Mouse (Mus musculus) testis, adult 2 months (tissue): ENCODE data around the gene Fxyd7. TPM values are rescaled to one million over a fixed set of nuclear protein-coding genes. Genes with fewer than 3 reads are reported as not detected.

Experiments used
- H3K27ac ChIP-seq: fragments of 200-500 bp; 2 replicates; pipeline ENCODE4 v1.5.1; 2012; ENCODE audit warnings: low read depth, low read length; ENCODE audit not compliant: control insufficient read depth, insufficient read depth
- H3K27me3 ChIP-seq: fragments of 200-500 bp; 2 replicates; pipeline ENCODE4 v1.6.1; 2012; ENCODE audit warnings: mild to moderate bottlenecking, low read length, moderate library complexity; ENCODE audit not compliant: control insufficient read depth, insufficient read depth
- H3K36me3 ChIP-seq: fragments of 200-500 bp; 2 replicates; pipeline ENCODE4 v1.6.1; 2012; ENCODE audit warnings: mild to moderate bottlenecking, low read length; ENCODE audit not compliant: control insufficient read depth, insufficient read depth
- H3K4me1 ChIP-seq: fragments of 200-500 bp; 2 replicates; pipeline ENCODE4 v1.6.1; 2012; ENCODE audit warnings: low read length; ENCODE audit not compliant: control insufficient read depth, insufficient read depth
- H3K4me3 ChIP-seq: fragments of 200-500 bp; 2 replicates; pipeline ENCODE4 v1.5.1; 2012; ENCODE audit warnings: low read depth, mild to moderate bottlenecking, low read length, moderate library complexity, mixed read lengths; ENCODE audit not compliant: control insufficient read depth
- CTCF ChIP-seq: fragments of 200-500 bp; IDR thresholded peaks from 2 replicates; pipeline ENCODE4 v1.5.1; 2012; ENCODE audit warnings: low read depth, mild to moderate bottlenecking, inconsistent platforms, low read length, moderate library complexity; ENCODE audit not compliant: control insufficient read depth, insufficient read depth, insufficient replicate concordance
- POLR2A ChIP-seq: fragments of 200-500 bp; IDR thresholded peaks from 2 replicates; pipeline ENCODE4 v1.6.1; 2012; ENCODE audit warnings: low read depth, mild to moderate bottlenecking, inconsistent platforms, low read length, moderate library complexity; ENCODE audit not compliant: control insufficient read depth
- polyA plus RNA-seq: library from polyadenylated mRNA; depleted of rRNA; stranded (reverse); fragments of >200 nt; gene quantifications from 2 replicates; pipeline ENCODE4 v1.2.3, GENCODE M21; 2012

Gene Fxyd7
- polyA plus RNA-seq, 1 experiment = 1.6 TPM

- Histone ChIP-seq H3K27ac (no peak overlapping the region), H3K27me3 (no peaks in the 10 kb centered on the region), H3K36me3 (no peaks in the 10 kb centered on the region), H3K4me3 (no peak overlapping the region), H3K4me1 (peaks cover 16% of the 10 kb centered on the region)
- TF ChIP-seq CTCF (no peak), POLR2A (no peak)
These were observed 10.8 kb downstream of the Fxyd7 start for GRCm38 (mm10) chr7:31040281-31041022.

DNA sequence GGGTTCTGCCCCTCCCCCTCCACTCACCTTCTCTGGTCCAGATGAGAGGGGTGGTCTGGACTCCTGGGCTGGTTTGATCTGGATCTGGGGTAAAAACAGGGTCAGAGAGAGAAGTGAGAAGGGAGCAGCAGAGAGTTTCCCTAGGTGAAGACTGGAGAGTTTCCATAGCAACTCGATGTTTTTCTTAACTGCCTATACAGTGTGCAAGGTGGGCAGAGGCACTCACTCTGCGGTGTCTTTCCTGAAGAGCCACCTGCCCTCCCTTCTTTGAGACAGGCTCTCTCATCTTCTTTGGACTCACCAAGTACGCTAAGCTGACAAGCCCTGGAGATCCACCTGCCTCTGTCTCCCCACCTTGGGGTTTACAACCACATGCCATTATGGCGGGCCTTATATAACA, 12.3 kb downstream of the Fxyd7 start:
- Histone ChIP-seq H3K4me1 (peaks cover 16% of the 10 kb centered on the region), H3K27me3 (no peaks in the 10 kb centered on the region), H3K4me3 (no peak overlapping the region), H3K36me3 (no peaks in the 10 kb centered on the region), H3K27ac (no peak overlapping the region)
- TF ChIP-seq CTCF = no peak
- no peak for TF ChIP-seq POLR2A

- no peak for TF ChIP-seq CTCF
- TF ChIP-seq POLR2A = no peak
- Histone ChIP-seq H3K27me3 (no peaks in the 10 kb centered on the region), H3K4me1 (peaks cover 16% of the 10 kb centered on the region), H3K4me3 (0 out of 2 replicates have a peak overlapping the region, but pooled peaks have one; percentile 4), H3K27ac (no peak overlapping the region), H3K36me3 (no peaks in the 10 kb centered on the region)
These were observed 13.6 kb downstream of the Fxyd7 start for GRCm38 (mm10) chr7:31037675-31038074.

GRCm38 (mm10) chr7:31036917-31037316, 14.3 kb downstream of the Fxyd7 start:
- Histone ChIP-seq H3K36me3 (no peaks in the 10 kb centered on the region), H3K27me3 (no peaks in the 10 kb centered on the region), H3K4me1 (peaks cover 14% of the 10 kb centered on the region), H3K4me3 (peak overlapping the region; percentile 58), H3K27ac (no peak overlapping the region)
- TF ChIP-seq POLR2A (no peak), CTCF (no peak)

- H3K27me3 ChIP-seq = no peaks in the 10 kb centered on the region
- no peak overlapping the region for H3K27ac ChIP-seq
- no peak for TF ChIP-seq CTCF
- TF ChIP-seq POLR2A = no peak
- peaks cover 11% of the 10 kb centered on the region for H3K4me1 ChIP-seq
- no peaks in the 10 kb centered on the region for H3K36me3 ChIP-seq
- peak overlapping the region; percentile 44 for H3K4me3 ChIP-seq
These were observed 16.0 kb downstream of the Fxyd7 start for GRCm38 (mm10) chr7:31035291-31035690.

DNA sequence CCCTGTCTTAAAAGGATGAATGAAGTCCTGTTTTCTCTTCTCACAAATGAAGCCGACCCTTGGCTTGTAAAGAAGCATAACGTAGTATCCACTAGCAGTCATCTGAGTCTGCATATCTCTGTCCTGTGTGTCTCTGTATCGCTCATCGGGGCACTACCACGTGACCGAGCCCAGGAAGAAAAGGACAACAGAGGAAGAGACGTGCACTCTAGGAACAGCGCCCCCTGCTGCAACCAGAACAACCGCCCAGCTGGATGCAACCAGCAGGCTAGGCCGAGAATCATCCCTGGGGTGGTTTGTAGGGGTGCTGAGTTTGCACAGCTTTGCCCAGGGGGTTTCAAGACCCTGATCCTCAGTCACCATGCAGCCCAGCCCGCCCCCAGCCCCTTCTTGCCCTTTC, 16.5 kb downstream of the Fxyd7 start:
- no peaks in the 10 kb centered on the region for H3K36me3 ChIP-seq
- no peaks in the 10 kb centered on the region for H3K27me3 ChIP-seq
- H3K27ac ChIP-seq = no peak overlapping the region
- no peak for TF ChIP-seq POLR2A
- TF ChIP-seq CTCF = peak; percentile 69; the same call in 1 of the 2 replicates
- H3K4me3 ChIP-seq = peak overlapping the region; percentile 44
- peaks cover 11% of the 10 kb centered on the region for H3K4me1 ChIP-seq

- TF ChIP-seq CTCF = no peak
- no peak for TF ChIP-seq POLR2A
These were observed 17.7 kb downstream of the Fxyd7 start for GRCm38 (mm10) chr7:31033409-31034165.

More at GRCm38 (mm10) chr7:31033409-31034165, 17.7 kb downstream of the Fxyd7 start:
- Histone ChIP-seq H3K4me3 (no peak overlapping the region), H3K27ac (no peak overlapping the region), H3K27me3 (no peaks in the 10 kb centered on the region), H3K4me1 (peaks cover 12% of the 10 kb centered on the region), H3K36me3 (no peaks in the 10 kb centered on the region)
